Mouse (Mus musculus) midbrain, embryonic 15.5 days (tissue): ENCODE results near the gene Atoh8. TPM values are rescaled to one million over a fixed set of nuclear protein-coding genes. Genes with fewer than 3 reads are reported as not detected.

Source experiments
- ATAC-seq: fragments of 200-750 bp; cut with Nextera tagmentation; replicated peaks from 2 replicates; pipeline ENCODE4 v1.8.0; 2017; ENCODE audit warnings: moderate TSS enrichment
- H3K27ac ChIP-seq: fragments of 300-500 bp; sonication (generic); 2 replicates; pipeline ENCODE4 v1.5.1; 2015; ENCODE audit warnings: mild to moderate bottlenecking, inconsistent platforms
- H3K27me3 ChIP-seq: fragments of 300-500 bp; sonication (generic); replicated peaks from 2 replicates; pipeline ENCODE4 v1.6.1; 2015; ENCODE audit warnings: inconsistent platforms
- H3K36me3 ChIP-seq: fragments of 300-500 bp; sonication (generic); replicated peaks from 2 replicates; pipeline ENCODE4 v1.6.1; 2015; ENCODE audit warnings: inconsistent platforms
- H3K4me1 ChIP-seq: fragments of 300-500 bp; sonication (generic); 2 replicates; pipeline ENCODE4 v1.6.1; 2015; ENCODE audit warnings: inconsistent platforms
- H3K4me2 ChIP-seq: fragments of 300-500 bp; sonication (generic); 2 replicates; pipeline ENCODE4 v1.6.1; 2015; ENCODE audit warnings: inconsistent platforms, mild to moderate bottlenecking, moderate library complexity
- H3K4me3 ChIP-seq: fragments of 300-500 bp; sonication (generic); 2 replicates; pipeline ENCODE4 v1.5.1; 2015; ENCODE audit warnings: mild to moderate bottlenecking, inconsistent platforms
- H3K9ac ChIP-seq: fragments of 300-500 bp; sonication (generic); 2 replicates; pipeline ENCODE4 v1.6.1; 2015; ENCODE audit warnings: mild to moderate bottlenecking, inconsistent platforms
- H3K9me3 ChIP-seq: fragments of 300-500 bp; sonication (generic); 2 replicates; pipeline ENCODE4 v1.6.1; 2016; ENCODE audit warnings: inconsistent platforms
- WGBS: fragments of 180-500 bp; shearing (Covaris S2); methylation state at CpG from one replicate; pipeline ENCODE4 v1.1.7; 2015; ENCODE audit warnings: mixed read lengths; 5-methylcytosine and 5-hydroxymethylcytosine counted together
- polyA plus RNA-seq: library from polyadenylated mRNA; unstranded; fragments of >200 nt; fragmentation: Nextera tagmentation; extraction: Ambion mirVana; gene quantifications from 2 replicates; pipeline ENCODE4 v1.2.1, GENCODE M21; 2015

Atoh8 gene
- polyA plus RNA-seq, 1 experiment from 2014 or later, result 1.9 TPM

- H3K4me3 ChIP-seq, result no peak overlapping the region
- WGBS, result 63% methylated on average over 5 of the region's 5 CpGs
- no peaks in the 10 kb centered on the region for H3K36me3 ChIP-seq
- ATAC-seq, result no peak
- no peak overlapping the region for H3K27ac ChIP-seq
- peaks cover 41% of the 10 kb centered on the region for H3K4me1 ChIP-seq
- no peak overlapping the region for H3K4me2 ChIP-seq
- no peaks in the 10 kb centered on the region for H3K9me3 ChIP-seq
- H3K9ac ChIP-seq, result no peak overlapping the region
- H3K27me3 ChIP-seq, result peaks cover 15% of the 10 kb centered on the region; the same call in 1 of the 2 replicates
These were observed 15.8 kb downstream of the Atoh8 start for GRCm38 (mm10) chr6:72219549-72219948.

GRCm38 (mm10) chr6:72218281-72218680 lies 17.1 kb downstream of the Atoh8 start:
- Histone ChIP-seq H3K36me3 (no peaks in the 10 kb centered on the region), H3K4me2 (no peak overlapping the region), H3K4me3 (no peak overlapping the region), H3K27me3 (peaks cover 15% of the 10 kb centered on the region; the same call in 1 of the 2 replicates), H3K27ac (no peak overlapping the region), H3K9me3 (no peaks in the 10 kb centered on the region), H3K4me1 (peaks cover 41% of the 10 kb centered on the region), H3K9ac (no peak overlapping the region)
- 69% methylated on average over 4 of the region's 4 CpGs for WGBS
- no peak for ATAC-seq

GRCm38 (mm10) chr6:72217415-72217784 lies 18.0 kb downstream of the Atoh8 start:
- Histone ChIP-seq H3K4me3 (no peak overlapping the region), H3K4me1 (peaks cover 35% of the 10 kb centered on the region), H3K4me2 (peak overlapping the region; percentile 52; the same call in 1 of the 2 replicates), H3K9ac (no peak overlapping the region), H3K27ac (peak overlapping the region; percentile 76), H3K9me3 (no peaks in the 10 kb centered on the region), H3K27me3 (peaks cover 15% of the 10 kb centered on the region; the same call in 1 of the 2 replicates), H3K36me3 (no peaks in the 10 kb centered on the region)
- ATAC-seq, result peak; percentile 6; the same call in 1 of the 2 replicates
- WGBS, result 60% methylated on average over 6 of the region's 6 CpGs

- peak; percentile 89 for ATAC-seq
- Histone ChIP-seq H3K9me3 (no peaks in the 10 kb centered on the region), H3K4me2 (peak overlapping the region; percentile 52), H3K36me3 (no peaks in the 10 kb centered on the region), H3K4me1 (peaks cover 31% of the 10 kb centered on the region), H3K27me3 (peaks cover 15% of the 10 kb centered on the region; the same call in 1 of the 2 replicates), H3K9ac (0 out of 2 replicates have a peak overlapping the region, but pooled peaks have one; percentile 32), H3K27ac (peak overlapping the region; percentile 76), H3K4me3 (peak overlapping the region; percentile 17)
- WGBS, result under 1% methylated on average over 33 of the region's 33 CpGs
These were observed 18.5 kb downstream of the Atoh8 start for GRCm38 (mm10) chr6:72216681-72217414.

GRCm38 (mm10) chr6:72215582-72215981 lies 19.8 kb downstream of the Atoh8 start:
- H3K36me3 ChIP-seq, result no peaks in the 10 kb centered on the region
- H3K4me1 ChIP-seq, result peaks cover 34% of the 10 kb centered on the region
- peaks cover 9% of the 10 kb centered on the region; the same call in 1 of the 2 replicates for H3K27me3 ChIP-seq
- H3K9ac ChIP-seq, result no peak overlapping the region
- 0 out of 2 replicates have a peak overlapping the region, but pooled peaks have one; percentile 76 for H3K27ac ChIP-seq
- ATAC-seq, result no peak
- H3K4me2 ChIP-seq, result no peak overlapping the region
- WGBS, result 39% methylated on average over 6 of the region's 6 CpGs
- H3K9me3 ChIP-seq, result no peaks in the 10 kb centered on the region
- no peak overlapping the region for H3K4me3 ChIP-seq

GRCm38 (mm10) chr6:72211360-72211759 lies 24.0 kb downstream of the Atoh8 start:
- Histone ChIP-seq H3K4me1 (peaks cover 19% of the 10 kb centered on the region), H3K9me3 (no peaks in the 10 kb centered on the region), H3K9ac (no peak overlapping the region), H3K4me3 (no peak overlapping the region), H3K4me2 (no peak overlapping the region), H3K36me3 (no peaks in the 10 kb centered on the region), H3K27ac (no peak overlapping the region), H3K27me3 (peaks cover 13% of the 10 kb centered on the region; the same call in 1 of the 2 replicates)
- ATAC-seq, result no peak
- WGBS, result 42% methylated on average over 4 of the region's 4 CpGs

- no peak overlapping the region for H3K9ac ChIP-seq
- H3K4me1 ChIP-seq, result peaks cover 14% of the 10 kb centered on the region
- peaks cover 13% of the 10 kb centered on the region; the same call in 1 of the 2 replicates for H3K27me3 ChIP-seq
- H3K4me2 ChIP-seq, result no peak overlapping the region
- H3K9me3 ChIP-seq, result no peaks in the 10 kb centered on the region
- H3K27ac ChIP-seq, result no peak overlapping the region
- ATAC-seq, result no peak
- H3K4me3 ChIP-seq, result no peak overlapping the region
- no peaks in the 10 kb centered on the region for H3K36me3 ChIP-seq
- 82% methylated on average over 7 of the region's 7 CpGs for WGBS
These were observed 24.6 kb downstream of the Atoh8 start for GRCm38 (mm10) chr6:72210823-72211222.

- no peak for ATAC-seq
- Histone ChIP-seq H3K4me2 (no peak overlapping the region), H3K27ac (no peak overlapping the region), H3K9me3 (no peaks in the 10 kb centered on the region), H3K36me3 (no peaks in the 10 kb centered on the region), H3K9ac (no peak overlapping the region), H3K27me3 (peaks cover 7% of the 10 kb centered on the region; the same call in 1 of the 2 replicates), H3K4me1 (peaks cover 3% of the 10 kb centered on the region; the same call in 1 of the 2 replicates), H3K4me3 (no peak overlapping the region)
- 93% methylated on average over 7 of the region's 7 CpGs for WGBS
These were observed 25.6 kb downstream of the Atoh8 start for GRCm38 (mm10) chr6:72209738-72210137.

GRCm38 (mm10) chr6:72208406-72209045 lies 26.9 kb downstream of the Atoh8 start:
- no peak overlapping the region for H3K27ac ChIP-seq
- 0 out of 2 replicates have a peak, but pooled peaks cover 3% of the 10 kb centered on the region for H3K4me1 ChIP-seq
- 63% methylated on average over 8 of the region's 8 CpGs for WGBS
- no peaks in the 10 kb centered on the region for H3K9me3 ChIP-seq
- H3K4me2 ChIP-seq, result no peak overlapping the region
- H3K9ac ChIP-seq, result no peak overlapping the region
- 0 out of 2 replicates have a peak, but pooled peaks cover 6% of the 10 kb centered on the region for H3K27me3 ChIP-seq
- no peak for ATAC-seq
- no peak overlapping the region for H3K4me3 ChIP-seq
- H3K36me3 ChIP-seq, result no peaks in the 10 kb centered on the region

GRCm38 (mm10) chr6:72206021-72206420 lies 29.4 kb downstream of the Atoh8 start:
- 81% methylated on average over 9 of the region's 9 CpGs for WGBS
- no peaks in the 10 kb centered on the region for H3K9me3 ChIP-seq
- H3K36me3 ChIP-seq, result no peaks in the 10 kb centered on the region
- H3K9ac ChIP-seq, result no peak overlapping the region
- no peak overlapping the region for H3K4me2 ChIP-seq
- no peak for ATAC-seq
- H3K27me3 ChIP-seq, result 0 out of 2 replicates have a peak, but pooled peaks cover 6% of the 10 kb centered on the region
- H3K27ac ChIP-seq, result no peak overlapping the region
- no peaks in the 10 kb centered on the region for H3K4me1 ChIP-seq
- H3K4me3 ChIP-seq, result no peak overlapping the region

- Histone ChIP-seq H3K4me3 (no peak overlapping the region), H3K36me3 (no peaks in the 10 kb centered on the region), H3K27me3 (no peaks in the 10 kb centered on the region), H3K4me1 (peaks cover 5% of the 10 kb centered on the region; the same call in 1 of the 2 replicates), H3K9me3 (no peaks in the 10 kb centered on the region), H3K9ac (no peak overlapping the region), H3K4me2 (no peak overlapping the region), H3K27ac (no peak overlapping the region)
- ATAC-seq, result no peak
- 79% methylated on average over 7 of the region's 7 CpGs for WGBS
These were observed 30.5 kb downstream of the Atoh8 start for GRCm38 (mm10) chr6:72204858-72205257.

GRCm38 (mm10) chr6:72203279-72203678 lies 32.1 kb downstream of the Atoh8 start:
- Histone ChIP-seq H3K9me3 (no peaks in the 10 kb centered on the region), H3K36me3 (no peaks in the 10 kb centered on the region), H3K27me3 (no peaks in the 10 kb centered on the region), H3K27ac (no peak overlapping the region), H3K9ac (no peak overlapping the region), H3K4me3 (no peak overlapping the region), H3K4me2 (no peak overlapping the region), H3K4me1 (peaks cover 5% of the 10 kb centered on the region; the same call in 1 of the 2 replicates)
- WGBS, result 77% methylated on average over 5 of the region's 5 CpGs
- no peak for ATAC-seq
